Mouse (Mus musculus) liver, embryonic 11.5 days (tissue): ENCODE data around the gene Smok2b. TPM values are rescaled to one million over a fixed set of nuclear protein-coding genes. Genes with fewer than 3 reads are reported as not detected.
"Not testable (repeated sequence)": the region's sequence is repeated elsewhere in the genome, so short reads cannot be mapped to it uniquely, and the experiment has no call there.

ENCODE experiments used
- ATAC-seq: fragments of 200-750 bp; cut with Nextera tagmentation; replicated peaks from 2 replicates; pipeline ENCODE4 v1.8.0; 2017; ENCODE audit warnings: moderate number of reproducible peaks, mild to moderate bottlenecking, moderate TSS enrichment, moderate library complexity; ENCODE audit not compliant: low FRiP score
- DNase-seq: peaks from one replicate; pipeline ENCODE4 v3.0.0-alpha.2; 2017; ENCODE audit warnings: low spot score
- H3K27ac ChIP-seq: fragments of 300-500 bp; sonication (generic); 2 replicates; pipeline ENCODE4 v1.5.1; 2014; ENCODE audit warnings: mild to moderate bottlenecking, low read depth, low read length, control low read depth
- H3K27me3 ChIP-seq: fragments of 300-500 bp; sonication (generic); replicated peaks from 2 replicates; pipeline ENCODE4 v1.6.1; 2014; ENCODE audit warnings: low read length, mixed read lengths; ENCODE audit not compliant: control insufficient read depth, insufficient read depth
- H3K36me3 ChIP-seq: fragments of 300-500 bp; sonication (generic); 2 replicates; pipeline ENCODE4 v1.6.1; 2014; ENCODE audit warnings: mild to moderate bottlenecking, low read length, moderate library complexity, mixed read lengths; ENCODE audit not compliant: control insufficient read depth, insufficient read depth
- H3K4me1 ChIP-seq: fragments of 300-500 bp; sonication (generic); replicated peaks from 2 replicates; pipeline ENCODE4 v1.6.1; 2014; ENCODE audit warnings: low read length, mixed read lengths; ENCODE audit not compliant: control insufficient read depth, insufficient read depth
- H3K4me2 ChIP-seq: fragments of 300-500 bp; sonication (generic); 2 replicates; pipeline ENCODE4 v1.6.1; 2014; ENCODE audit warnings: mild to moderate bottlenecking, control low read depth, moderate library complexity
- H3K4me3 ChIP-seq: fragments of 300-500 bp; sonication (generic); 2 replicates; pipeline ENCODE4 v1.5.1; 2014; ENCODE audit warnings: low read depth, low read length, control low read depth
- H3K9ac ChIP-seq: fragments of 300-500 bp; sonication (generic); 2 replicates; pipeline ENCODE4 v1.6.1; 2014; ENCODE audit warnings: low read depth, low read length, control low read depth
- H3K9me3 ChIP-seq: fragments of 300-500 bp; sonication (generic); 2 replicates; pipeline ENCODE4 v1.6.1; 2016; ENCODE audit warnings: low read length, inconsistent platforms, mixed read lengths; ENCODE audit not compliant: control insufficient read depth
- WGBS: fragments of 180-500 bp; shearing (Covaris S2); extraction: QIAGEN DNeasy Blood & Tissue Kit; methylation state at CpG from one replicate; pipeline ENCODE4 v1.1.7; 2014; 5-methylcytosine and 5-hydroxymethylcytosine counted together
- polyA plus RNA-seq: library from polyadenylated mRNA; unstranded; fragments of >200 nt; fragmentation: Nextera tagmentation; extraction: Ambion mirVana; gene quantifications from 2 replicates; pipeline ENCODE4 v1.2.1, GENCODE M21; 2014

Smok2b gene
- polyA plus RNA-seq: not detected in 2 replicates

GRCm38 (mm10) chr17:13229957-13230356, at the start of gene Smok2b:
Smok2b (plus strand) TSS chr17:13230257.
- not testable (repeated sequence) for ATAC-seq, H3K4me3 ChIP-seq
- WGBS: 71% methylated on average over 2 of the region's 2 CpGs

GRCm38 (mm10) chr17:13180491-13180890, 49.6 kb upstream of the Smok2b start:
- ATAC-seq, H3K9ac ChIP-seq, H3K27ac ChIP-seq, H3K4me2 ChIP-seq, H3K36me3 ChIP-seq, H3K4me3 ChIP-seq, H3K4me1 ChIP-seq, DNase-seq, H3K27me3 ChIP-seq: not testable (repeated sequence)
- peaks cover 16% of the 10 kb centered on the region for H3K9me3 ChIP-seq
- 87% methylated on average over 5 of the region's 5 CpGs for WGBS

More at GRCm38 (mm10) chr17:13229957-13230356, at the start of gene Smok2b:
- H3K4me2 ChIP-seq, H3K9ac ChIP-seq, DNase-seq, H3K27ac ChIP-seq, H3K36me3 ChIP-seq, H3K4me1 ChIP-seq, H3K27me3 ChIP-seq: not testable (repeated sequence)
- peaks cover 71% of the 10 kb centered on the region for H3K9me3 ChIP-seq

GRCm38 (mm10) chr17:13182712-13183111, 47.3 kb upstream of the Smok2b start:
- DNase-seq, H3K4me3 ChIP-seq, ATAC-seq, H3K36me3 ChIP-seq, H3K9ac ChIP-seq, H3K4me2 ChIP-seq, H3K27me3 ChIP-seq, H3K27ac ChIP-seq, H3K4me1 ChIP-seq: not testable (repeated sequence)
- 57% methylated on average over 2 of the region's 4 CpGs for WGBS
- peaks cover 34% of the 10 kb centered on the region for H3K9me3 ChIP-seq

GRCm38 (mm10) chr17:13184514-13184913, 45.5 kb upstream of the Smok2b start:
- H3K27ac ChIP-seq, ATAC-seq, H3K27me3 ChIP-seq, H3K36me3 ChIP-seq, H3K4me2 ChIP-seq, H3K4me3 ChIP-seq, H3K4me1 ChIP-seq, H3K9ac ChIP-seq, DNase-seq: not testable (repeated sequence)
- H3K9me3 ChIP-seq: peaks cover 41% of the 10 kb centered on the region
- 86% methylated on average over 4 of the region's 5 CpGs for WGBS

GRCm38 (mm10) chr17:13186541-13186940, 43.5 kb upstream of the Smok2b start:
- H3K4me3 ChIP-seq, H3K27ac ChIP-seq, H3K4me2 ChIP-seq, DNase-seq, ATAC-seq, H3K27me3 ChIP-seq, H3K4me1 ChIP-seq, H3K9ac ChIP-seq, H3K36me3 ChIP-seq: not testable (repeated sequence)
- WGBS: 79% methylated on average over 6 of the region's 6 CpGs
- peaks cover 38% of the 10 kb centered on the region for H3K9me3 ChIP-seq

- WGBS: 58% methylated on average over 5 of the region's 6 CpGs
- H3K27me3 ChIP-seq, H3K4me1 ChIP-seq, H3K27ac ChIP-seq, H3K4me3 ChIP-seq, H3K4me2 ChIP-seq, ATAC-seq, H3K36me3 ChIP-seq, H3K9ac ChIP-seq, DNase-seq: not testable (repeated sequence)
- peaks cover 34% of the 10 kb centered on the region for H3K9me3 ChIP-seq
Measured at GRCm38 (mm10) chr17:13187621-13188020, 42.4 kb upstream of the Smok2b start.

GRCm38 (mm10) chr17:13188846-13189245, 41.2 kb upstream of the Smok2b start:
- H3K27ac ChIP-seq, H3K9ac ChIP-seq, H3K36me3 ChIP-seq, H3K4me3 ChIP-seq, H3K27me3 ChIP-seq, ATAC-seq, DNase-seq, H3K4me2 ChIP-seq, H3K4me1 ChIP-seq: not testable (repeated sequence)
- peaks cover 34% of the 10 kb centered on the region for H3K9me3 ChIP-seq
- 84% methylated on average over 2 of the region's 2 CpGs for WGBS

GRCm38 (mm10) chr17:13190836-13191583, 39.0 kb upstream of the Smok2b start:
- not testable (repeated sequence) for H3K4me3 ChIP-seq, H3K4me1 ChIP-seq, H3K27ac ChIP-seq, H3K36me3 ChIP-seq, H3K9ac ChIP-seq, H3K4me2 ChIP-seq, H3K27me3 ChIP-seq, DNase-seq
- H3K9me3 ChIP-seq: peaks cover 40% of the 10 kb centered on the region
- 78% methylated on average over 10 of the region's 10 CpGs for WGBS
- ATAC-seq: peak; percentile 17; the same call in 1 of the 2 replicates

- H3K9me3 ChIP-seq: peaks cover 30% of the 10 kb centered on the region
- H3K9ac ChIP-seq, H3K4me1 ChIP-seq, H3K27ac ChIP-seq, H3K27me3 ChIP-seq, DNase-seq, H3K4me2 ChIP-seq, ATAC-seq, H3K36me3 ChIP-seq, H3K4me3 ChIP-seq: not testable (repeated sequence)
- 59% methylated on average over 4 of the region's 4 CpGs for WGBS
Measured at GRCm38 (mm10) chr17:13196486-13196885, 33.6 kb upstream of the Smok2b start.
